Mouse (Mus musculus) neural tube, embryonic 11.5 days (tissue): ENCODE results near the gene Cers3. TPM values are rescaled to one million over a fixed set of nuclear protein-coding genes. Genes with fewer than 3 reads are reported as not detected.

Source experiments
- ATAC-seq: fragments of 200-750 bp; cut with Nextera tagmentation; 2 replicates; pipeline ENCODE4 v1.8.0; 2017; ENCODE audit warnings: moderate number of reproducible peaks, mild to moderate bottlenecking, moderate TSS enrichment, moderate library complexity; ENCODE audit not compliant: insufficient read depth, low FRiP score, low TSS enrichment
- DNase-seq: peaks from one replicate; pipeline ENCODE4 v3.0.0-alpha.2; 2015; ENCODE audit warnings: low spot score
- H3K27ac ChIP-seq: fragments of 300-500 bp; sonication (generic); 2 replicates; pipeline ENCODE4 v1.5.1; 2014; ENCODE audit warnings: low read depth, mild to moderate bottlenecking, low read length
- H3K27me3 ChIP-seq: fragments of 300-500 bp; sonication (generic); 2 replicates; pipeline ENCODE4 v1.6.1; 2014; ENCODE audit warnings: mild to moderate bottlenecking, low read length, mixed read lengths; ENCODE audit not compliant: control insufficient read depth, insufficient read depth
- H3K36me3 ChIP-seq: fragments of 300-500 bp; sonication (generic); 2 replicates; pipeline ENCODE4 v1.6.1; 2014; ENCODE audit warnings: mild to moderate bottlenecking, low read length, moderate library complexity, mixed read lengths; ENCODE audit not compliant: control insufficient read depth, insufficient read depth
- H3K4me1 ChIP-seq: fragments of 300-500 bp; sonication (generic); 2 replicates; pipeline ENCODE4 v1.6.1; 2014; ENCODE audit warnings: low read length, mixed read lengths; ENCODE audit not compliant: control insufficient read depth, insufficient read depth
- H3K4me2 ChIP-seq: fragments of 300-500 bp; sonication (generic); 2 replicates; pipeline ENCODE4 v1.6.1; 2014; ENCODE audit warnings: low read depth, mild to moderate bottlenecking, moderate library complexity
- H3K4me3 ChIP-seq: fragments of 300-500 bp; sonication (generic); 2 replicates; pipeline ENCODE4 v1.5.1; 2014; ENCODE audit warnings: low read depth, low read length
- H3K9ac ChIP-seq: fragments of 300-500 bp; sonication (generic); 2 replicates; pipeline ENCODE4 v1.6.1; 2014; ENCODE audit warnings: mild to moderate bottlenecking, low read length
- H3K9me3 ChIP-seq: fragments of 300-500 bp; sonication (generic); 2 replicates; pipeline ENCODE4 v1.6.1; 2016; ENCODE audit warnings: low read length; ENCODE audit not compliant: control insufficient read depth
- WGBS: fragments of 180-500 bp; shearing (Covaris S2); extraction: QIAGEN DNeasy Blood & Tissue Kit; methylation state at CpG from one replicate; pipeline ENCODE4 v1.1.7; 2014; 5-methylcytosine and 5-hydroxymethylcytosine counted together
- polyA plus RNA-seq: library from polyadenylated mRNA; unstranded; fragments of >200 nt; fragmentation: Nextera tagmentation; extraction: Ambion mirVana; gene quantifications from 2 replicates; pipeline ENCODE4 v1.2.1, GENCODE M21; 2014

Gene Cers3
- polyA plus RNA-seq, 1 experiment from 2014 or later = 0.94 TPM

DNA sequence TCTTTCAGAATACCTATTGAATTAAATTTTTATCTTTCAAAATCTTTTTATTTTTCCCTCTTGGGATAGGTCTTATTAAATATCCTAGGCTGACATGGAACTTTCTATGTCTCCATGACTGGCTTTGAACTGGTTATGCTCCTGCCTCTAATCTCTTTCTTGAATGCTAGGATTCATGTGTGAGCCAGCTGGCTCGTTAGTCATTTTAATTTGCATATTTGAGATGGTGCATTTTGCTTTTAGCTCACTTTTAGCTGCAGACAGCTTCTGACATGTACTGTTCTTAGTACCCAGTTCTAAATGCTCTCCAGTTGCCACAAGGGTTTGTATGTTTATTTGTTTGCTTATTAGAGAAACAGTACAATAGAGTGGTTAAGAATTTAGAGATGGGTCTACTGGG lies 114.3 kb downstream of the Cers3 start:
- Histone ChIP-seq H3K4me2 (no peak overlapping the region), H3K27ac (no peak overlapping the region), H3K9ac (no peak overlapping the region), H3K9me3 (no peaks in the 10 kb centered on the region), H3K4me1 (no peaks in the 10 kb centered on the region), H3K36me3 (no peaks in the 10 kb centered on the region), H3K4me3 (no peak overlapping the region), H3K27me3 (no peaks in the 10 kb centered on the region)
- ATAC-seq (no peak), DNase-seq (no peak)
- WGBS = 79% methylated on average over 1 of the region's 1 CpGs

DNA sequence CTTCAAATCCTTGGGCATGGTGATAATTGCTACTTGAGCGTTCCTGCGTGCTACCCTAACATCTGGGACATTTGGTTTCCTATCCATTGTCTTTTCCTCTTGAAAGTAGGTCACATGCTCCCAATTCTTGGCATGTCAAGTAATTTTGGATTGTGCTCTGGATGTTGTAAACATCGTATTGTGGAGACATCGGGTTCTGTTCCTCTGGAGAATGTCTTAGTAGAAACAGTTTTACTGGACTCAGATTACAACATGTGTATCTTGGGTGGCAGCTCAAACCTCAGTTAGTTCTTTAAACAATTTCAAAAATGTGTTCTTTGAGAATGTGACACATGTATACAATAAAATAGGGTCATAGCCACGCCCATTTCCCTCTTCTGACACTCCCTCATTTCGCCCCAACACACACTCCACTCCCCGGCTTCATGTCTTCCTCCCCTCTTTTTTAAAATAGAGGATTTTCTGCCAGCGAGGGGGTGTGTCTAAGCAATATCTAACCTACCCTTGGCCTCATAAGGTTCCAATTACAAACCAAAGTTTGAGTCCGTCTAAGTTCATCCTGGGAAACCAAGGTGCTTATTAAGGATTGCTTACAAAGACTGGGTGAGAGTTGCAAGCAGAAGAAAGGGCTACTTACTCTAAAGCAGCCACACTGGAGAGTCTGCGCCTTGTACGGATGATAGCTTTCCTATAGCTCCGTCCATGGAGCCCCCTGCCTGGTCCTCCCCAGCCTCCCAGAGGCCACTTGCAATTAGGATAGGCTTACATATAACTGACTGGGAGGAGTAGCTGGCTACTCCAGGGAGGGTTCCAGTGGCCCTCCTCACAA lies 115.2 kb downstream of the Cers3 start:
- Histone ChIP-seq H3K27me3 (no peaks in the 10 kb centered on the region), H3K36me3 (no peaks in the 10 kb centered on the region), H3K27ac (no peak overlapping the region), H3K9ac (no peak overlapping the region), H3K4me2 (no peak overlapping the region), H3K9me3 (no peaks in the 10 kb centered on the region), H3K4me3 (no peak overlapping the region), H3K4me1 (no peaks in the 10 kb centered on the region)
- WGBS = 78% methylated on average over 12 of the region's 12 CpGs
- ATAC-seq (no peak), DNase-seq (no peak)

DNA sequence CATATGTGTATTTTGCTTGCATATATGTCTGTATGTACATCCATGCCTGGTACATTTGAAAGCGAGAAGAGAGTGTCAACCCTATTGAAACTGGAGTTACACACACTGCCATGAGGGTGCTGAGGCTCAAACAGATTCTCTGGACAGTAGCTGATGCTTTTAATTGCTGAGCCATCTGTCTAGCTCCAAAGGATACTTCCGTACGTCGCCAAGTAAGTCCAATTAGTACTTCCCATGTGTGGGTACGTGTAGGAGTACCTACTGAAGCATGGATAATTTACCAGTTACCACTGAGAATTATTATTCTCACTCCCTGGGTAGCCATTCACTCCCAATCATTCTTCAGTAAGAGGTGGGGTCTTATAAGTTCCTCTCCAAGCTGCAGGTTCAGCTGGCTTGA lies 115.9 kb downstream of the Cers3 start:
- no peaks in the 10 kb centered on the region for H3K9me3 ChIP-seq
- H3K4me3 ChIP-seq = no peak overlapping the region
- DNase-seq (no peak), ATAC-seq (no peak)
- H3K27ac ChIP-seq = no peak overlapping the region
- 75% methylated on average over 5 of the region's 5 CpGs for WGBS
- H3K9ac ChIP-seq = no peak overlapping the region
- H3K4me1 ChIP-seq = no peaks in the 10 kb centered on the region
- H3K27me3 ChIP-seq = no peaks in the 10 kb centered on the region
- H3K36me3 ChIP-seq = no peaks in the 10 kb centered on the region
- H3K4me2 ChIP-seq = no peak overlapping the region

DNA sequence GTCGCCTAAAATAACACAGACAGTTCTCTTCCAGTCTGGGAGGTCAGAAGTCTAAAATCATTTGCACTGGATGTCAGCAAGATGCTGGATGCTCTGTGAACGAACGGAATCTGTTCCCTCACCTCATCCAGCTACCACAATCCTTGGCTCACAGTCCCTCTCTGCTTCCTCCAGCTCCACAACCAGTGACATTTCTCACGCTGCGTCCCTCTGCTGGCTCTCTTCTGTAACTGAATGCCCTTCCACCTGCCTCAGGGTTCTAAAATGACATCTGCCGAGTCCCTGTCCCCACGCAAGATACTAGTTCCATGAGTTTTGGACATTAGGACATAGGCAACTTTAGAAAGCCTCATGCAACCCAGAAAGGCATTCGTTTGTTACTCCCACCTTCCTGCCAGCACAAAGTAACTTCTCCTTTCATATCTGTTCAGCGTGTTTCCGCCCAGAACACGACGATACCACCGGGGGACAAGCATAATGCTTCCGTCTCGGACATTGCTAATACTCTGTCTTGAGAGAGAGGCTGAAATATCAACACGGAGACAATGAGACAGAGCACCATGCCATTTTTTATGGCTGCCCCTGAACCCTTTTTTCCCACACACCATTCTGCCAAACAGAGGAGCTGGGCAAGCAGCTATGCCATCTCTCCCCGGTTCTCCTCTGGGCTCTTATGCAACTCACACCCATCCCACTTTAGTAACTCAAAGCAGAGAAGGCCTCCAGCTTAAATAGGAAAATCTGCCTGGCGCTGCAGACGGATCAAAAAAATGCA lies 123.8 kb downstream of the Cers3 start:
- no peak overlapping the region for H3K4me3 ChIP-seq
- ATAC-seq (no peak), DNase-seq (no peak)
- peak overlapping the region; percentile 15 for H3K27ac ChIP-seq
- no peak overlapping the region for H3K9ac ChIP-seq
- no peak overlapping the region for H3K4me2 ChIP-seq
- H3K4me1 ChIP-seq = peaks cover 6% of the 10 kb centered on the region
- no peaks in the 10 kb centered on the region for H3K9me3 ChIP-seq
- no peaks in the 10 kb centered on the region for H3K36me3 ChIP-seq
- H3K27me3 ChIP-seq = no peaks in the 10 kb centered on the region
- WGBS = 79% methylated on average over 19 of the region's 19 CpGs

DNA sequence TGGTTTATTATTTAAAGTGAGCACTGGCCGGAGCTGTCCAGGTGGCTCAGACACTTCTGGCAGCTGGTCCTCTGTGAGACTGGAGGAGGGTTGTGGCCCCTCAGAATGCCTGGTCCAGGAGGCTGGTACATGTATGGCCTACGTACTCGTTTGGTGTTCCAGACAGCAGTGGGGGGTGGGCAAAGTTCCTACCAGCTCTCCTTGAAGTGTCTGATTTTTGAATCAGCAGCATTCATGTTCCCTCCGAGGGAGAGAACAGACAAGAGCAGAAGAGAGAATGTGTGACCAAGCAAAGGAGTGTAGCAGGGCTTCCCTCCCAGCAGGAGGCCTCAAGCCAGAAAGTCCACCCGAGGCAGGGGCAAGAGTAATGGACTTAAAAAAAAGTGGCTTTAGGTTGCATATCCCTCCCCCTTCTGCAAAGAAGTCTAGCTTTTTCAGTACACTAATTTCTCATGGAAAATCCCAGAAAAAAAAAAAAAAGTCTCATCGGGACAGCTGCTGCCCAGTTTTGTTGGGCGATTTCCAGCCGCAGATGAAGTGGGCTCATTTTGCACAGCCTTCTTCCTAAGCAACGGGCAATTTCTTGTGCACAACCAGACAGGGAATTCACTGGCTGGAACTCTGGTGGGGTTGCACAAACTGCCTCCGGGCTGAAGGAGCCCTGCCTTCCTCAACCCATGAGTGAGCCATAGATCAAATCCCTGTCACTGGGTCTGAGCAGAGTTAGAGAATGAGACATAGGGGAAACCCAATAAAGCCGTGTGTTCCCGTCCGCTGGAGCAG lies 124.6 kb downstream of the Cers3 start:
- Histone ChIP-seq H3K36me3 (no peaks in the 10 kb centered on the region), H3K9ac (no peak overlapping the region), H3K4me2 (no peak overlapping the region), H3K4me3 (no peak overlapping the region), H3K9me3 (no peaks in the 10 kb centered on the region), H3K27ac (peak overlapping the region; percentile 34), H3K4me1 (peaks cover 6% of the 10 kb centered on the region), H3K27me3 (no peaks in the 10 kb centered on the region)
- peak; percentile 35; the same call in 1 of the 2 replicates for ATAC-seq
- WGBS = 32% methylated on average over 13 of the region's 13 CpGs
- DNase-seq = peak; percentile 61

DNA sequence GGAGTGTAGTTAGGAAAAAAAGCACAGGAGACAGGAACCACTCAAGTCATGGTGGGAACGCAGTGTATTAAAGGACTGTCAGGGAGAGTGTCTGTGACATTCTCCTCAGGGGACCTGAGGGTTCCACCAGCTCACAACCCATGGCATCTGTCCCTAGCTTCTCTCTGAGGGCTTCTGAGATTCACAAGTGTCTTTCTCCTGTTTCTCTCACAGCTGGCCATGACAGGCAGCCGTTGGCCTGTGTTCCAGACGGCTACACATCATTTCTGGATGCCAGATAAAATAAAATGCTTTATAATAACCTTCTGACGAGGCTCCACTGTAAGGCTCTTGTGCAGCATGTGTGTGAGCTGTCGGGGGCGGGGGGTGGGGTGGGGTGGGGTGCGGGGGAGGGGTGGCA lies 128.2 kb downstream of the Cers3 start:
- no peak overlapping the region for H3K4me3 ChIP-seq
- H3K27me3 ChIP-seq = no peaks in the 10 kb centered on the region
- peaks cover 6% of the 10 kb centered on the region for H3K4me1 ChIP-seq
- no peaks in the 10 kb centered on the region for H3K9me3 ChIP-seq
- H3K9ac ChIP-seq = no peak overlapping the region
- H3K4me2 ChIP-seq = no peak overlapping the region
- H3K36me3 ChIP-seq = no peaks in the 10 kb centered on the region
- whole genome bisulfite sequencing = 67% methylated on average over 7 of the region's 7 CpGs
- ATAC-seq = no peak
- no peak overlapping the region for H3K27ac ChIP-seq
- no peak for DNase-seq

DNA sequence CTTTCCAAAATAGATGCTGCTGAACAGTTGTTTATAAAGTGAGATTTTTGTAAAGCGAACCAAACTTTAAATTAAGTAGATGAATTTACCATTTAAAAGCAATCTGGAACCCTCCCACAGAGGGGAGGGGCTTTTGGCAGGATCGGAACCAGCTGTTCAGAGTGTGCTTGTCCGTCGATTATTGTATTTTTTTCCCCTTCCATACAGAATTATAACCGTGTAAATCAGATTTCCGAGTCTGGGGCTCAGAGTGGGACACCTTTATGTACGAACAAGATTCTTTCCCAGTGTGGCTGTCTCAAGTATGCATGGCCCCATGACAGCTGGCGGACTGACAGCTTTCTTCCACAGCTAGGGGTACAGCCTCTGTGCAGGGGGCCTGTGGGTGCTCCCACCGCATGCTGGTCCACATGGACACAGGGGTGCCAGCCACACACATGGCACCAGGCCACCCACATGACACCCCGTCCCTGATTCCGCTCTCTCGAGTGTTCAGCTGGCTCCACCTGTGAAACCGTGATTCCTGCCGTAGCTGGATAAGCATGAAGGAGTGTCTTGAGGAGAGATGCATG lies 128.7 kb downstream of the Cers3 start:
- 85% methylated on average over 14 of the region's 14 CpGs for WGBS
- ATAC-seq (no peak), DNase-seq (no peak)
- no peak overlapping the region for H3K4me2 ChIP-seq
- H3K27me3 ChIP-seq = no peaks in the 10 kb centered on the region
- peaks cover 6% of the 10 kb centered on the region for H3K4me1 ChIP-seq
- no peaks in the 10 kb centered on the region for H3K36me3 ChIP-seq
- no peak overlapping the region for H3K4me3 ChIP-seq
- no peak overlapping the region for H3K27ac ChIP-seq
- no peak overlapping the region for H3K9ac ChIP-seq
- H3K9me3 ChIP-seq = no peaks in the 10 kb centered on the region

DNA sequence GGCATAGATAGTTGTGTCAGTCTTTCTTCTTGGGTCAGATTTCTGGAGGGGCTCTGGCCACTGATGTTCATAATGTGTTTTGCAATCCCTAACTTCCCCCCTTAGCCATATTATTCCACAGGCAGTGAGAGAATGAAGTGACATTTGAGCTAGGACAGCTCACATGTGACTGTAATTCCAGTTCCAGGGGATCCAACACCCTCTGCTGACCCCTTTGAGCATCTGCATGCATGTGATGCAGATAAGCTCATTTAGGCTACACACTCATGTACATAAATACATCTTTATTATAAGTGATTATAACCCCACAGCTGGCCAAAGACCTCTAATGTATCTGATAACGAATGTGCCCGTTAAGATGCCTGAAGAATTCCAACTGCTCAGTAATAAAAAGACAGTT lies 129.9 kb downstream of the Cers3 start:
- H3K27ac ChIP-seq = no peak overlapping the region
- no peaks in the 10 kb centered on the region for H3K36me3 ChIP-seq
- ATAC-seq (no peak), DNase-seq (no peak)
- WGBS = 93% methylated on average over 2 of the region's 2 CpGs
- no peak overlapping the region for H3K4me3 ChIP-seq
- H3K9ac ChIP-seq = no peak overlapping the region
- no peaks in the 10 kb centered on the region for H3K9me3 ChIP-seq
- peaks cover 4% of the 10 kb centered on the region for H3K4me1 ChIP-seq
- no peaks in the 10 kb centered on the region for H3K27me3 ChIP-seq
- no peak overlapping the region for H3K4me2 ChIP-seq
